Mouse (Mus musculus) ES-Bruce4 (cell line): ENCODE data around the gene Foxd1.

ENCODE experiments used
- CTCF ChIP-seq: IDR thresholded peaks from one replicate; pipeline ENCODE4 v1.8.1; 2011; ENCODE audit warnings: low read depth, low read length
- EP300 ChIP-seq: IDR thresholded peaks from 2 replicates; pipeline ENCODE4 v1.6.1; 2011; ENCODE audit warnings: low read depth, low read length; ENCODE audit not compliant: insufficient read depth
- POLR2A ChIP-seq: IDR thresholded peaks from one replicate; pipeline ENCODE4 v1.8.1; 2011; ENCODE audit warnings: low read length; ENCODE audit not compliant: insufficient read depth

GRCm38 (mm10) chr13:98316480-98317245 lies 37.4 kb upstream of the Foxd1 start, which contains the start of gene Btf3:
- TF ChIP-seq CTCF (no peak), POLR2A (no peak), EP300 (no peak)
